Mouse (Mus musculus): ENCODE results near the gene Plekhg4. TPM values are rescaled to one million over a fixed set of nuclear protein-coding genes. Genes with fewer than 3 reads are reported as not detected.

The Plekhg4 gene
- total RNA-seq, 1 experiment from 2014 or later = not detected

DNA sequence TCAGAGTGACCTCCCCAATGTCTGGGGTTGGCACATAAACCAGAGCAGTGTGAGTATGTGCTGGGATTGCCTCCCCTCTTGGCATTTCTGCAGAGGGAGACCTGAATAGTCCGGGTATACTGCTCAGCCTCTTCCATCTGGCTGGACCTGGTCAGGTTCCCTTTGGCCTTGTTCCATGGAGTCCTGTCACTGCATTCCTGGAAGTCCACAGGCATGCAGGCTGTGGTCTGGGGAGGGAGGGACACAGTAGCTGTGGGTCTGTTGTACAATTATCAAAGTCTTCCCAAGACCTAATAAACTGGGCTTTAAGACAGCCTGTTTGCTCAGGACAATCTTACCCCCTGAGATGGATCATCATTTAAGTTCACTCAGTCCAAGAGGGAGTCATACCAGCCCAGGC, 14.1 kb downstream of the Plekhg4 start:
- no peak for ATAC-seq (replicated peaks; ENCODE audit: insufficient number of reproducible peaks, low FRiP score, low TSS enrichment, poor library complexity, severe bottlenecking)

DNA sequence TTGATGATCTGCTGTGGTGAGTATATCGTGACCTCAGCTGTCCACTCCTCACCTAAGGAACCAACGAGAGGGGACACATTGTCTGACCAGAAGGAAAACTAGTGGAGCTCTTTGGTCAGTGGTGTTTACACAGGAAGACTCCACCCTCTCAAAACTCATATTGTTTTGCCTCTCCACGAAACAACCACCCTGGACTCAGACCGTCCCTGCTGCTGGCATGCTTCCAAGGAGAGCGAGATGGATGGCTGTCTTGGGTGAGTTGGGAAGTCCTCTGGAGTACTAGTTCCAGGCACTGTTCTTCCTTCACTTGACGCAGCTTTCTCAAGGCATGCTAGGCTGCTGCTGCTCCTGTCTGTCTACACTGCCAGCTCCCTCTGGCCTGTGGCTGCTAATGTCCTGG, 16.0 kb downstream of the Plekhg4 start:
- ATAC-seq (replicated peaks; ENCODE audit: insufficient number of reproducible peaks, low FRiP score, low TSS enrichment, poor library complexity, severe bottlenecking) = no peak

DNA sequence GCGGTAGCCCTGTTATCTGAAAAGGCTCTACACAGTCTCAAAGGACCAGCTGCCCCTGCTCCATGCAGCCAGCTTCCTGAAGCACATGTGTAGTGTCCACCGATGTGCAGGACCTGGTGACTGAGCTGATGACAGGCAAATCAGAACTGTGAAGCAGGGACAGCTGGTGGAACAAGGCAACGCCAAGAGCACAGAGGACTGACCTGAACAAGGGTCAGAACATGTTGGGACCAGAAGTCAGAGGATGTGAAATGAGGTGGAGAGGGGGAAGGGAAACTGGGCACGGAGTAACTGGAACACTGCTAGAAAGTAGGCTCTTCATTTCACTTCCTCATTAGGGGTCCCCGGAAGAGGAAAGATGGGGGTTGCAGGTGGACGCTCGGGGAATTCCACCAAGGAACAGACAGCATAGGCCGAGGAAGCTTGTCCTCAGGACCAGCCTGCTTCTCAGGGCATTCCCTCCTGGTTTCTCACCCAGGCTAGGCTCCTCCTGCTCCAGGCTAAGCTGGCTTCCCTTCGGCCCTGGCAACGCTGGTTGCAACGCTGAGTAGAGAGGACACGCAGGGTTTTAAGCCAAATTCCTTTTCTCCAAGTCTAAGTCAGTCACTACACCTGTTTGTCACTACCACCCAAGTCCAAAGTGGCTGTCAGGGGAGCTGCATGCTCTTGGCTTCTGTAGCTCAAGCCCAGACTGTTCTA, 20.2 kb downstream of the Plekhg4 start:
- ATAC-seq (replicated peaks; ENCODE audit: insufficient number of reproducible peaks, low FRiP score, low TSS enrichment, poor library complexity, severe bottlenecking) = no peak

DNA sequence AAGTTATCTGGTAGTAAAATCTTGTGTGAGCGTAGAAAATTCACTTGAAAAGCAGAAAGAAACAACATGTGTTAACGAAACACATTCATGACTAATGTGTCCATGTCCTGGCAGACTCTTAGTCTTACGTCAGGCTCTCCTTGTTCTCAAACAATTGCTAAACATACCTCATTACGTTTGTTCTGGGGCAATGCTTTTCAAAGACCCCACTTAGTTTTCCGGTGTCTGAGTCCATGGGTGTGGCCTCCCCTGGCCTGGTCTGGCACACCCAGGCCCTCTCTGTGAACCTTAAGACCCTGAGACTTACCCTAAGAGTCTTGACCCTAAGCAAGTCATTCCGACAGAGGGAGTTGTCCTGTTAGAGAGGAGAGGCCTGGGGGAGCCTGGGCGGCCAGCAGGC, 20.8 kb downstream of the Plekhg4 start:
- ATAC-seq (replicated peaks; ENCODE audit: insufficient number of reproducible peaks, low FRiP score, low TSS enrichment, poor library complexity, severe bottlenecking) = no peak

DNA sequence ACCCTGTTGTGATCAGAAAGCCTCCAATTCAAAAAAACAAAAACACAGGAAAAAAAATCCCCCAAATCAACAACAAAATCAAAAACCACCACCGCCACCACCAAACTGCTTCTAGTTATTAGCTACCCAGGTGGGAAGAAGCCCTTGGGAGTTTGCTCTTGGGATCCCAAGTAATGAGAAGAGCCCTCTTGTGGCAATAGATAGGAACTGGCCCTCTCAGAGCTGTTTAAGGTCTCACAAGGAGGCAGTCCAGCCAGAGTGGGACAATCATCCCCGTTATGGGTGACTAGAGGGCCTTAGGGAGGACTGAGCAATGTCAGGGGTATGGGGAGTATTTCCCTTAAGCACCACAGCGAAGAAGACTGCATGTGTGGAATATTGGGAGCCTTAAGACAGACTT, 24.7 kb downstream of the Plekhg4 start:
- 0 out of 2 replicates have a peak, but pooled peaks have one; percentile 46 for ATAC-seq (replicated peaks; ENCODE audit: insufficient number of reproducible peaks, low FRiP score, low TSS enrichment, poor library complexity, severe bottlenecking)

DNA sequence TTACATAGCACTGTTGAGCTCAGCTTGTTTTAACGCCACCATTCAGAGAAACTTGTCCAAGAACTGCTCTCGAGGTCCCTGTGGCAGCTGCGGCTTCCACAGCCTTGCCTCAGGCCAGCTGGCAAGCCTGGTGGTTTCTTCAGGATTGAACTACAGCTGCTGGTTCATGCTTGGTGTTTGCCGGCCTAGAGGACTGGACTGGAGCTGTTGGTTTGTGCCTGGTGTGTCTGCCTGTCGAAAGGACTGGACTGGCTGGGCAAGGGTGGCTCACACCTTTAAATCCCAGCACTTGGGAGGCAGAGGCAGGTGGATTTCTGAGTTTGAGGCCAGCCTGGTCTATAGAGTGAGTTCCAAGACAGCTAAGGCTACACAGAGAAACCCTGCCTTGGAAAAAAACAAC, 26.9 kb downstream of the Plekhg4 start:
- no peak for ATAC-seq (replicated peaks; ENCODE audit: insufficient number of reproducible peaks, low FRiP score, low TSS enrichment, poor library complexity, severe bottlenecking)

DNA sequence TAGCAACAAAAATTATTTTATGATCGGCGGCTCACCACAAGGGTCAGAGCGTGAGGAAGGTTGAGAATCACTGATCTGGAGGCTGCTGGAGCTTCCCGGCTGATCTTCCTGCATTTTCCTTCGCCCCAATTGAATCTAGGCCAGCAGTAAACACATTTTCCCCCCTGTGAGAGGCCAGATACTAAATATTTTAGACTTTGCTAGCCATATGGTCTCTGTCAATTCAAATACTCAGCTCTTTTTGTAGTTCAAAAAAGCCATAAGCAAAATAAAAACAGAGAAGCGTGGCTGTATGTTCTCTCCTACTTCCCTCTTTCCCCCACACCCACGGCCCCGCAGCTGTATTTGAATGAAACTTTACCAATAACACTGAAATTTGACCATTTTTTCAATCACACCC, 30.4 kb downstream of the Plekhg4 start:
- ATAC-seq (replicated peaks; ENCODE audit: insufficient number of reproducible peaks, low FRiP score, low TSS enrichment, poor library complexity, severe bottlenecking) = no peak

DNA sequence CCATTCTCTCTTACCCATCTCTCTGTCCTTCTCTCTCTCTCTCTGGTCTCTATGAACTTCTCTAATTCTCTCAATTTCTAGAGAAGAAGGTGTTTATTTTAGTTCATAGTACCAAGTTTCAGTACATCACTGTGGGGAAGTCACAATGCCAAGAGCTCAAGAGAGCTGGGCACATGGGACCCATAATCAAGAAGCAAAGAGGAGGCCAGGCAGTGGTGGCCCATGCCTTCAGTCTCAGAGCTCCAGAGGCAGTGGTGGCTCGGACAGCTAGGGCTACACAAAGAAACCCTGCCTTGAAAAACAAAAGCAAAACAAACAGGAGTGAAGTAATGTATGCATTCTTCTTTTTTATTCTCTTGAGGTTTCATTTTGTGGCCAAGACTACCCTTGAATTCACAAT, 31.4 kb downstream of the Plekhg4 start:
- ATAC-seq (replicated peaks; ENCODE audit: insufficient number of reproducible peaks, low FRiP score, low TSS enrichment, poor library complexity, severe bottlenecking) = no peak

DNA sequence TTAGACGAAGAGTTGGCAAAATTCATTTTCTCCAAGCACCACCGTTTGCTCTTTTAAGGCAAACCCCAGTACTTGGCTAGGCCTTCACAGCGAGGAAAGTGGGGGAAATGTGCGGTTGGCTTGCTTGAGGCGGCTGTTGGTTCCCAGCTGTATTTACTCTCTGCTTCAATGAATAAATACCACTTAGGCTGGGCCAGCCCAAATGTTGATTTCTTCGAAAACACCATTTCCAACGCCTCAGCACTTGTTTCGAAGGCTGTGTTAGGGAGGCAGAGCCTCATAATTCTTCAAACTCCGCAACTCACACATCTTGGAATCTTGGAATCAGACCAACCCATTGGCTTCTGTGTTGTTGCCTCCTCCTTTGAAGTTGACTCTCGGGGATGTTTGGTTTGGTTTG, 33.3 kb downstream of the Plekhg4 start:
- no peak for ATAC-seq (replicated peaks; ENCODE audit: insufficient number of reproducible peaks, low FRiP score, low TSS enrichment, poor library complexity, severe bottlenecking)

DNA sequence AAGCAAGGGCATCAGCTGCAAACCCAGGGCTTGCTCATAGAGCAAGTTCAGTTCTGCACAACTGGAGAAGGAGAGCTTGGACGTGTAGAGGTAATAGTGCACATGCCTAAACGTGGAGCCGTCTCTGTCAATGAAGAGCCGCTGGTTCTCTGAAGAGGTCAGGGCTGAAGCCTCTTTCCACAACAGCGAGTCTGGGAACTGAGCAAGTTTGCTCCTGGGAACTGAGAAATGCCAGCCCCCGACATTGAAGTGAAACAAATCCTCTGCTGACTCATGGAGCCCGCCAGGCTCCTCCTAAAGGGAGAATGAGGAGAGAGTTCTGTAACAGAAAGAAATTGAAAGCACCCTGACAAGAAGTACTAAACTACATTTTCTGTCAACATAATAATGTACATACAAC, 35.3 kb downstream of the Plekhg4 start:
- no peak for ATAC-seq (replicated peaks; ENCODE audit: insufficient number of reproducible peaks, low FRiP score, low TSS enrichment, poor library complexity, severe bottlenecking)

DNA sequence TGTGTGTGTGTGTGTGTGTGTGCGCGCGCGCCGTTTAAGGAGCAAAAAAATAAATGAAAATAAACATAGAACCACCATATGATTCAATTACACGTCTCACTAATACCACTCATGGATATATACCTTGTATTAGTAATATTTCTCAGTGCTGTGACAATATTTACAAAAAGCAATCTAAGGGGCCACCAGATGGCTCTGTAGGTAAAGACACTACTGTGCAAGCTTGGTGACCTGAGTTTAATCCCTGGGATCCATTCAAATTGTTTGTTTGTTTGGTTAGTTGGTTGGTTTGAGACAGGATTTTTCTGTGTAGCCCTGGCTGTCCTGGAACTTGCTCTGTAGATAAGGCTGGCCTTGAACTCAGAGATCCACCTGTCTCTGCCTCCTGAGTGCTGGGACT, 36.9 kb downstream of the Plekhg4 start:
- no peak for ATAC-seq (replicated peaks; ENCODE audit: insufficient number of reproducible peaks, low FRiP score, low TSS enrichment, poor library complexity, severe bottlenecking)

DNA sequence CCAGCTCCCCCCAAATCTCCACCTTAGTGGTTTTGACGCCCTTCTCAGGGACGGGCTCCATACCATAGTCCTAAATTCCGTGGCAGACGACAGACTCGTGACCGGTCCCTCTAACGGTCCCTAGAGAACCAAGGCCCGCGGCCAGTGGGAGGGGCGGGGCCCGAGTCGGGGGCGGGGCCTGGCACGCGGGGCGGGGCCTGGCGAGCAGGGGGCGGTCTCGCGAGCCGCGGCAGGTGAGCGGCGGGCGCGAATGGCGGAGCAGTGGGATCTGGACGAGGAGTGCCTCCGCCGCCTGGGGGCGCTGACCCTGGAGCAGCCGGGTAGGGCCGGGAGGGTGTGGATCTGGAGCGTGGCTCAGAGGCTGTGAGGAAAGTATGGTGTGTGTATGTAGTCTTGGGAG, 40.3 kb downstream of the Plekhg4 start, which contains the start of the genes Kctd19 and Lrrc36:
TSS of gene Kctd19 (minus strand) at position 112 of the 400 bp plus-strand sequence.
TSS of gene Lrrc36 (plus strand) at position 181 of the 400 bp plus-strand sequence.
- ATAC-seq (replicated peaks; ENCODE audit: insufficient number of reproducible peaks, low FRiP score, low TSS enrichment, poor library complexity, severe bottlenecking) = no peak

DNA sequence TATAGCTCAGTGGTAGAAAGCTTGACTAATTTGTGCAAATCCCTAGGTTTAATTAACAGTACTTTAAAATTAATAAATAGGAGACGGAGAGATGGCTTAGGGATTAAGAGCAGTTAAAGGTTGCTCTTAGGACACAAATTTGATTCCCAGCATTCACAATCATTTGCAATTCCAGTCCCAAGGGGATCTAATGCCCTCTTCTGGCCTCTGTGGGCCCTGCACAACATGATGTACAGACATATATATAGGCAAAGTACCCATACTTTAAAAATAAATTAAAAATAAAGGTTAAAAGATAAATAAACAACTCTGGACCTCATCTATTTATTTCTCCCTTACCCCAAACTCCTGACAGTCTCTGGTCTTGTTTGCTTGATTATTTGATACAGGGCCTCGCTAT, 45.9 kb downstream of the Plekhg4 start:
- ATAC-seq (replicated peaks; ENCODE audit: insufficient number of reproducible peaks, low FRiP score, low TSS enrichment, poor library complexity, severe bottlenecking) = no peak

DNA sequence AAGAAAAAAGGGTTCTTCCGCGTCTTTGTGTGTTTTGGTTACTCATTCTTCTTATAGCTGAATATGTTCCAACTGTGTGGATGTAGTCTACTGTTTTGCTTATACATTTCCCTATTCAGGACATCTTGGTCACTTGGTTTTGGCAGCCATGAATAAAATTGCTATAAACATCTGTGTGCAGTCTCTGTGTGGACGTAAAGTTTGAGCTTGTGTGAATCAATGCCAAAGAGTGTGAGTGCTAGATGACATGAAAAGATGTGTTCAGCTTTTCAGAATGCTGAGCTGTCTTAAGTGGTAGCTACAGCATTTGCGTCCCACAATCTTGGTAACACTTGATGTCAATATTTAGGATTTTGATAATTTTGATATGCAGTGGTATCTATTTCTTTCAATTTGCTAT, 46.7 kb downstream of the Plekhg4 start:
- no peak for ATAC-seq (replicated peaks; ENCODE audit: insufficient number of reproducible peaks, low FRiP score, low TSS enrichment, poor library complexity, severe bottlenecking)

DNA sequence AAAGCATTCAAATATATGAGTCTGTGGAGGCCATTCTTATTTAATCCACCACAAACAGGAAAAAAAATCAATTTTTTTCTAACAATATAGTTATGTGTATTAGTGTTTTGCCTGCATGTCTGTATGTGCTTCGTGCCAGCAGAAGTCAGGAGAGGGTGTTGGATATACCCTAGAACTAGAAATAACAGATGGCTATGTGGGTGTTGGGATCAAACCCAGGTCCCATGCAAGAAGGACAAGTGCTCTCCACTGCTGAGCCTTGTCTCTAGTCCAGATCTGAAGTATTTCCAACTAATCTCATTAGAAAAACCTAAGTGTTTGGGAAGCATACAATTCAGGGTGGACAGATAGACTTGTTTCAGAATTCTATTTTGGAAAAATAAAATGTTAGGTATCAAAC, 48.9 kb downstream of the Plekhg4 start:
- ATAC-seq (replicated peaks; ENCODE audit: insufficient number of reproducible peaks, low FRiP score, low TSS enrichment, poor library complexity, severe bottlenecking) = no peak

DNA sequence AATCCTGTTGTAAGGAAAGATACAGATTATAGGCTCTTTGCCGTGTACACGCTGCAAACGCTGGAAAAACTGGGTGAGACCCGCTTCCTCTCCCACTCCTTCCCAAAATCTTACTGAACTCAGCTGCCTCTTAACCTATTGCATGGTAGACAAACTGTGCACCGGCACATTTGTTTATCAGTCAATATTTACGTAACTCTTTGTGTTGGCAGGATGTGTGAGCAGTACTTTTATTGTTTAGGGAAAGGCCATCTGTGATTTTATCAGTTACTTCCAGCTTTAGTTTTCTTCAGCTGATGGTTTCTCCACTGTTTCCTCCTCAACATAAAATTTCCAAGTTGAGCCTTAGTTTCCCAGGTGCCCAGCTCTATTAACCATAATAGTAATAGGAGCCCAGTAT, 53.8 kb downstream of the Plekhg4 start:
- ATAC-seq (replicated peaks; ENCODE audit: insufficient number of reproducible peaks, low FRiP score, low TSS enrichment, poor library complexity, severe bottlenecking) = no peak

DNA sequence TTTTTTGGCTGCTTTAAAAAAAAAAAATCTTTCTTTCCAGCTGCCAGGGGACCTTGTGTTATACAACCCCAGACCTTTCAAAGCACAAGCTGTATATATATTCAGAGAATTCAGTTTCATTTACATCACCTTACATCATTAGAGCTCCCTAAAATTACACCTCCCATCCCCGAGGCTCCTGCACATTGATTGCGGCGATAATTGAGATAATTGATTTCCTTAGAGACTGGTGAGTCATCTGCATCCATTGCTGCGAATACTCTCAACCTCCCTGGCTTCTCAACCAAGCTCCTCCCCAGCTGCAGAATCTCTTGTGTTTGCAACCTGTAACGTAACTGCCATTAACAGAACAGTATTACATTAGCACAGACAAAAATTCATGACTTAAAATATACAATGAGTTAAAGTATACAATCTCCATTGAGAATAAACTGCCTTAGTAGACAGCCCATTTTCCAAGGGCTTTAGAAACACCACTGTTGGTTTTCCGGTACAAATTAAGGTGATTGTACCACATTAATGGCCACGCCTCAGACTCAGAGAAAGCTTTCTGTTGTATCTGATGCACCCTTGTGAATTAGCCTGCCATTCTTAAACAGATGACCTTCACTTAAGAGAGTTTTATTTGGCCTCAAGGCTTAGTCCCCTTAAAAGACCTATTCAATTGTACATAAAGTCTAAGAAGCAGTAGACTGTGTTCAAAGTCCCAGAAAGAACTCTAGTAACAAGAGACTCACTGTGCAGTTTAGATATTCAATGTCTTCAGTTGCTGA, 58.9 kb downstream of the Plekhg4 start:
- no peak for ATAC-seq (replicated peaks; ENCODE audit: insufficient number of reproducible peaks, low FRiP score, low TSS enrichment, poor library complexity, severe bottlenecking)

All from monocyte, adult 5-6 weeks (primary cell).